Mouse (Mus musculus) urinary bladder, adult 18-20 months (tissue): ENCODE results near the gene Rhag.

ENCODE experiments used
- DNase-seq, 2 experiments: peaks; one replicate each; pipeline ENCODE4 v3.0.0; 2022; ENCODE audit warnings: low spot score in 2 of 2, mixed read lengths in 2 of 2

Rhag gene

DNA sequence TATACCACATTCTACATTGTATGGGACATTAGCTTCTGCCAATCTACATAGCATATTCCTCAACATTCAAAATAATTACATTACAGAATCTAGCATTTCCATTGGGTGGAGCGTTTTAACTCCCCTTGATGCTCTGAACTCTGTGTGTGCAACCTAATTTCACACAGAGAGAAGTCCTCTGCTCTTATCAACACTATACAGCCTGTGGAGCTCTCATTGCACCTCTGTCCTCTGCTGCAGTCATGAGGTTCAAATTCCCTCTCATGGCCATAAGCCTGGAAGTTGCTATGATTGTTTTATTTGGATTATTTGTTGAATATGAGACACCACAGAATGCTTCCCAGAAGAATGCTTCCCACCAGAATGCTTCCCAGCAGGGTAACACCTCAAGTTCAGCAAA is at the start of gene Rhag:
TSS of gene Rhag (plus strand) at position 193 of the 400 bp plus-strand sequence.
- no peak for DNase-seq

DNA sequence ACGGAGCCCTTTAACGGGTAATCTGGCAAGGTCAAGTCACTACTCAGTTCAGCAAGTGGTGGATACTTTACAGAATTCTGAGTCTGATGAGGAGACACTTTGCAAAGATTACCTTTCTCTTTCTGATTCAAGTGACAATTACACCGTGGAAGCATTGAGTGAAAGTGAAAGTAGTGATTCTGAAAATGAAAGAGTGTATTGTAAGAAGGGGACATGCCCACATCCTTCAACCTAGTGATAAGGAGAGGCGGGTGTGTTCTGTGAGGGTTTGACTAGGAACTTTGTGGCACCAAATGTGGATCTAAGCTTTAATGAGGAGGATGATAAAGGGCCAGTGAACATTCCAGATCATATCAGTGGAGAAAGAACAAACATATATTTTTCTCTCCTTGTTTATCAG is 47.3 kb upstream of the Rhag start:
- DNase-seq = no peak

DNA sequence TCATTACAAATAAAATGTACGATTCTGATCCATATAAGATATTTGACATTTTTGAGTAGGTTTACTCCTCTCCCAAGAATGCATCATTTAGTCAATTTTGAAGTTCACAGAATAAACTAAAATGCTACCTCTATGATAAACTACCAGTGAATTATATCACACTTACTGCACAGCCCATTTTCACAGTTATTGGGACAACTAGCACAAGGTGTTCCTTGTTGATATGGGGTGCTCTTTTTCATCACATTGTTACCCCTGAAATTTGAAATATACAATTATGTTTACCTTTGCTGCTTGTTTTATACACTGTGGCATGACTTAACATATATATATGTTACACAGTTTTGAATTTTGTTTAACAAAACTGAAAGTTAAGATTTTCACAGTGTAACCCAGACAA is 43.8 kb upstream of the Rhag start:
- no peak for DNase-seq

DNA sequence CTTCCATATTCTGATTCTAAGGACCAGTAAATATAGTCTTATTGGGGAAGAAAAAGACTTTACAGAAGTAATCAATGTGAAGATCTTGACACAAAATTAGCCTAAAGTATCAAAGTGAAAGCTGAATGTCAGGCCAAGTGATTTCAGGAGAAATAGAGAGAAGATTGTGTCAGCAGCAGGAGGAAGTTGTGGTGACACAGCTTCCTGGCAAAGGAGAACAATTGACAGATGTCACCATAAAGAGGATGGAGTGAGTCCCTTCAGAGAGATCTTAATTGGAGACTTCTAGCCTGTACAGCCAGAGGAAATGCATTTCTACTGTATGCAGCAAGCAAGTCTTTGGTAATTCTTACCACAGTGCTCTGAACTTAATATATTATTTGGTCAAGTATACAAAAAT is 21.0 kb upstream of the Rhag start:
- no peak for DNase-seq

DNA sequence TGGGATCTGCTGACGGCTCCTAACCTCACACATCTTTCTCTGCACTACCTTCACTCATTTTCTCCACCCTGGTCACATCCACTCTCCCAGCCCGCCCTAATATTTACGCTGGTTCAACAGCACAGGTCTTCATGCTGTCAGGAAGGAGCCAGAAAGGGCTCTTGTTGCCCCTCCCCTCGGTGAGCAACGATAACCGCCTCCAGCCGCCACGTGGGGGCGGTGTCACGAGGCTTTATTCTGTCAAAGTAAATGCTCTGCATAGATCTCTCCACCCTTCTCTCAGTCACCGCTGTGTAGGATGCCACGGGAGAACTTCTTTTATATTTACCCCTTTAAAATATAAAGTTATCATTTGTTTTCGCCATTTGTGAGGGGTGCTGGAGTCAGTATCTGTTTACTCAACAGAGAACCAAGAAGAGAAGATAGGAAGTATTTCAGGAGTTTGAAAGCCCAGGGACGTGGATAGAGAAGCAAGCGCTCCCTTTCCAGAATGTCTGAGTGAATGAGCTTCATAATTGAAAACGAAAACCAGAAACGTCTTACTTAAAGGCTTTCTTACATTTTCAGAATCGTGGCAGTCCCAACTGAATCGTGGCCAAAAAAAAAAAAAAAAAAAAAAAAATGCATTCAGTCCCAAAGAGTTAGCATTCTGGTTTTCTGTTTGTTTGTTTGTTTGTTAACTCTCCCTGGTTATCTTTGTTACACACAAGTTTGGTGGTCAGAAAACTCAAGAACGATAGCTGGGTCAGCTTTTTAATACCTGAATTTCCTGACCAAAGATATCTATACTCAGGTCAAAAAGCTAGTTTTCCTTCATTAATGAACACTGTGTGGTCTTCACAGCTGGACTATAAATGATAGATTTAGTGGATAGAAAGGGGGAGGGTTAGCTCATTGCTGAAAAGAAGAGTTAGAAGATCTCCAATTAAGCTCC is 16.7 kb upstream of the Rhag start:
- DNase-seq = peak in 1 of 2 experiments; percentile 36

DNA sequence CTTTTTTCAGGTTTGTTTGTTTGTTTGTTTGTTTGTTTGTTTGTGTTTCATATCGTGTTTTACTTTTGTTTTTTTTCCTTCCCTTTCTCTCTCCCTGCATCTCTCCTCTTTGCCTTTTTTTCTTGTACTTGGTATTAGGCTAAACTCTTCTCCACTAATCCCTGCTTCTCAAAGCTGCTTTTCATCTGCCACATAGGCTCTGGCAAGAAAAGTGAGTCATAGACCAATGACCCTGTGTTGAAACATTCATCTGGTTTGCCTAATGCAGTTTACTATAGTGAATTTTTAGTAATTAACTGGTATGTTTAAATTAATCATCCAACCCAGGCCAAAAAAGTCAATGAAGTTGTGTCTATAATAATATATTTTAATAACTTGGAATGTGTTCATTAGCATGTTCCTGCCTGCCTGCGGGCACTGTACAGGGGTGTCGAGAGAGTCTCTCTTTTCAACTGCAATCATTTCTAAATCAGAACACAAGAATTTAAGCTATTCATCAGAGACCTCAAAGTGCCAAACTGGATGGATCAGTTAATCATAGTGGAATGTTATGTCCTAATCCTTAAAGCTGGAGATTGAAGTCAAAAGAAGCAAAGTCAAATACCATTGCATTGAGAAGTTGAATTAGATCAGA is 8.1 kb upstream of the Rhag start:
- no peak for DNase-seq

DNA sequence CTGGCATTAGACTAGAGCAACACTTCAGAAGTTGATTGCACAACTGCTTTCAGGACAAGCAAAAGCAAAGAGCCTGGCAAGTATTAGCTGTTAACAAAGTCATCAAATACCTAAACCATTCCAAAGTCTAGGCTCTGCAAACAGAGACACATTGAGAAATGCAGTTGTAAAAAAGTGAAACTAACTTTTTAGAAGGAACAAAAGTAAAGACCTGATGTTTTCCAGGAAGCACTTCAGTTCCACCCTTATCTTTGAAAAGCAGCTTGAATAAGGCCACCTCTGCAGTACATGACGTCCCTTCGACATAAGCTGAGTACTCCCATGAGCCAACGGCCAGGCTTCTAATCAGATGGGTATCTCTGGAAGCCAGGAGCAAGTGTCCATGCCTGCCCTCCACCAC is 4.4 kb upstream of the Rhag start:
- DNase-seq = no peak

DNA sequence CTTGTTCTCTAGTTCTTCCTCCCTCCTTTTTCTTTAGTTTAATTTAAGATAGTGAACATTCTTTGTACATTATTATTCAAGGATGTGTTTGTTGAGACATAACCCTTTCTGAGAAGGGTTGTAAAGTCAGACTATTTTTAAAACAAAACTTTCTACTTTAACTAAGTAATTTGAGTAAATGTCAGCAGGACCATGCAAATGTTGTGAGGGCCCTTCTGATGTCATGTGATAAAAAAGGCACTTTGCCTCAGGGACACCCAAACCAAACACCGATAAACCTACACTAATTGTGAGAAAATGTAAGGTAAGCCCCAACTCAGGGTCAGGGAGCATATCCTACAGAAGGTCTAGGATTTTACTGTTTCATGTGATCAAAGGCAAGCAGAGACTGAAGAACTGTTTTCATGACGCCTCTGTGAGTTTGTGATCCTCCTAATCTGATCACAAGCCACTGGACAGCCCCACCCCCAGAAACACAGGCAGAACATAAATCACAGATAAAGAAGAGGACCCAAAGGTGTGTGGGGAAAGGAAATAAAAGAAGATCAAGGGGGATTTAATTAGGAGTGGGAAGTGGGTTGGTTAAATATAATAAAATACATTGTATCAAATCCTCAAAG is 3.9 kb upstream of the Rhag start, which contains the start of gene Crisp2:
TSS of gene Crisp2 (minus strand) at position 51 of the 620 bp plus-strand sequence.
- no peak for DNase-seq

DNA sequence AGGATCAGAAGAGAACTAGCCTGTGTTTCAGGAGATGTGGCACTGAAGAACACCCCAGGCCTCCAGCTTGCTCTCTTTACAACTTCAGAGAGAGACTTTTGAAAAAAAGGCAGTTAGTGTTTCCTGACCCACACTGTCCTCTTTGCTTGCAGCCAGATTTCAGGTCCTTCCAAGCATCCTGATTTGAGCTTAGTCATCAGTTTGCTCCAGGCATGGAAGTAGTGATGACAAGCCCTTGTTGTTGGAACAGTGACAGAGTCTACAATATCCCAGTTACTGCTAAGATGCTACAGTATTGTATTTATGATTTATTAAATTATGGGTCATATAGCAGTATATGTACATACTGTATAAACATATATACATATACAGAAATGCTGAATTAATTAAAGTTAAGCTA is 2.9 kb upstream of the Rhag start:
- DNase-seq = no peak

DNA sequence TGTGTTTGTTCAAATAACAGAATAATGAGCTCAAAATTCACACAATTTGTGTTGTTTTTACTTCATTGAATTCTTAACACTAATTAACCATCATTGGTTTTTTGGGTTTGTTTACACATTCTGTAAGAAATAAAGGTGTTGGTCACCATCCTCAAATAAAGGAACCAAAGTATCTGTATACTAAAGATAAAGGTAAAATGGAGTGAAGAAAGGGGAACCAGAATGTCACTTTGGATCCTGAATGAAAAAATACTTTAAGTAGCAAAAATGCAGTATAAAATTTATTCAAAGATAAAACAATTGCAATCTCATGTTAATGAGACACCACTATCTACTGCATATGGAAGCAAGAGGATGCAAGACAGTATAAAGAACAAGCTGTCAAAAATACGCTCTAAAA is 634 bp downstream of the Rhag start:
- DNase-seq = no peak

DNA sequence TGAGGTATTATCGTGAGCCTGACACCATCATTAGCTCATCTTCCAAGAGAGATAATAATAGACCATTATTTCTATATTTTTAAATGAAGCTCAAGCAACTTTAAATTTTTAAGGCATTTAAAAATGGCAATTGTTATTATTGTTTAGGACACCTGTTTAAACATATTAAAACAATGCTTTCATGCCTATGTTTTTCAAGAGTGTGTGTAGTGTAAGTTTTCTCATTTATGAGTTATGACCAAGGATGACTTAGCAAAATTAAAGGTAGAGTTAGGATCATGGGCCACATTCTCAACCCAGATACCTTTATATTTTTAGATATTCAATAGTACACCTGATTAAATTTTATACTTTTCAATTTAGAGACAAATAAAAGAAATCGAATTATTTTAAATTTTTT is 1.3 kb downstream of the Rhag start:
- DNase-seq = no peak

DNA sequence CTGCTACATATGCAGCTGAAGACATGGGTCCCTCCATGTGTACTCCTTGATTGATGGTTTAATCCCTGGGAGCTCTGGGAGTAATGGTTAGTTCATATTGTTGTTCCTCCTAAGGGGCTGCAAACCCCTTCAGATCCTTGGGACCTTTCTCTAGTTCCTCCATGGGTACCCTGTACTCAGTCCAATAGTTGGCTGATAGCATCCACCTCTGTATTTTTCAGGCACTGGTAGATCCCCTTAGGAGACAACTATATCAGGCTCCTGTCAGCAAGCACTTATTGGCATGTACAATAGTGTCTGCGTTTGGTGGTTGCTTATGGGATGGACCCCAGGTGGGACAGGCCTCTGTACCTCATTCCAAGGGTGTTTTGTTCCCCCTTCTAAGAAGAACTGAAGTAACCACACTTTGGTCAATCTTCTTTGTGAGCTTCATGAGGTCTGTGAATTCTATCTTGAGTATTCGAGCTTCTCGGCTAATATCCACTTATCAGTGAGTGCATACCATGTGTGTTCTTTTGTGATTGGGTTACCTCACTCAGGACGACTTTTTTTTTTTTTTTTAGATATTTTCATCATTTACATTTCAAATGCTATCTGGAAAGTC is 6.5 kb downstream of the Rhag start:
- DNase-seq = no peak

DNA sequence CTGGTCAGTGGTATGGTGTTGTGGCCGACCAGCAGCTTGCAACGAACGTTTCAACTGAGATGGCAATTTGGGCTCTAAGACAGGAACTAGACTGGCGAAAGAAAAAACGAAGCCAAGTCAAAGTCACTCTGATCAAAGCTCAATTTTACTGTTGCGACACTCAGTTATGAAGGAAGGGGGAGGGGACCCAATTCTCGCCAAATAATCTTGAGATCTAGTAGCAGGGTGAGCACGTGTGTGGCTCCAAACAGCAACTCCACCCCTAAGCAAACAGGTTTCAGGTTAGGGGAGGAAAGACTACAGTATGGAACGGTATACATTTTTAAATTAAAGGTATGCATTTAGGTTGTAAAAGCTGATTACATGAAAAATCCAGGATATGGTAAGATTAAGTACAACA is 10.6 kb downstream of the Rhag start:
- peak in 1 of 2 experiments; percentile 2 for DNase-seq

DNA sequence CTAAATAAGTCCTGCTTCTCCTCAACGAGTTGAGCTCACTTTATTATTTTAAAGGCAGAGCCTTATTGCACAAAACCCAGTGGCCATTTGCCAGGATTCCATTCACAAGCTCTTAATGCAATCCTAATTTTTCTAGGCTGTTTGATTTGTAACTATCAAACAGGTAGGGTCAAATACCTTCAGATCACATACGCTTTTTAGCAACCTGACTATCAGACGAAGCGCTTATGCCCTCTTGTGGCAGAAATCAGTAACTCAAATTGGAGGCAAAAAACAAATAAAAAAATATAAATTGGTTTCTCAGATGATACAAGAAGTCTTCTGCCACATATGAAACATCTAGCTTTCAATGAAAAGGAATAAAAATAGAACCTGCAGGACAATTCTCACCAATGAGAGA is 12.9 kb downstream of the Rhag start:
- DNase-seq = no peak

DNA sequence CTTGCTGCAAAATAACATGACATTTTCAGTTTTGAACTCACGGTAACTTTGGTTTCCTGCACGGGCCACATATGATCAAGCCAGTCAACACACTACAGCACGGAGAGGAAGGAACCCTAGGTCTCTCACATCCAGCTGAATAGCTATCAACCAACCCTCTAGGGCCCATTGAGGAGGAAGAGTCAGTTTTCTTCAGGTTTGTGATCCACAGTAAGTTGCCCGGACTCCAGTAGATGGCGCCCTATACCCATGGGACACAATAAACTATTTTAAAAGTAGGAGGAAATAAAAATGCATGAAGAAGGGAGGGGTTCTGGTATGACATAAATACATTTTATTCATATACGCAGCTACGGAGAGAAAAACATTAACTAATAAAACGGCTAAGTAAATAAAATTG is 13.6 kb downstream of the Rhag start:
- peak in 1 of 2 experiments; percentile 10 for DNase-seq

DNA sequence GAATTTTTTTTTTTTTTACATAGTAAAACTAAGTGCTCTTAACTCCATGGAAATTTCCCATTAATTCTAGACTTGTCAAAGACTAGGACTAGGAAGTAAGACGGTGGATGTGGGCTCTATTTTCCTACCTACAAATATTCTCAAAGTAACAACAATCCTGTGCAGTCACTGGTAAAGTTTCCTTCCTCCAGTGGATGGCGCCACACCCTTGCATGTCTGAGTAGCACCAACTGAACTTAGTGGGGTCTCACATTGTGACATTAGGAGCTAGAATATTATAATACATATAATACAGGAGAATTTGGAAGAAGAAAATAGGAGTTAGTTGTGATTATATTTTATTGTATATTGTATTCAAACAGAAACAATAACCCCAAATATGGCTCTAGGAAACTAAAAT is 20.9 kb downstream of the Rhag start:
- no peak for DNase-seq

DNA sequence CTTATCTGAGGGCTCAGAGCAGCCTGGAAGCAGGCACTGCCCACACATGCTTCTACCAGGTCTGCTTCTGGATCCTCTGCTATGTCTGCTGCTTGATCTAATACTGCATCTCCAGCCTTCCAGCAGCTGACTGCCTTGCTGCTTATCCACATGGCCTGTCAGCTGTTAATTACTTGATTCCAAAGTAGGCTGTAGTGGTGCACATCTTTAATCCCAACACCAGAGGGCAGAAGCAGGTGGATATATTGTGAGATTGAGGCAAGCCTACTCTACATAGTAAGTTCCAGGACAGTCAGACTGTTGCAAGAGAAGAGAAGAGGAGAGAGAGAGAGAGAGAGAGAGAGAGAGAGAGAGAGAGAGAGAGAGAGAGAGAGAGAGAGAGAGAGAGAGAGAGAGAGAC is 26.4 kb downstream of the Rhag start:
- DNase-seq = peak in 1 of 2 experiments; percentile 2

DNA sequence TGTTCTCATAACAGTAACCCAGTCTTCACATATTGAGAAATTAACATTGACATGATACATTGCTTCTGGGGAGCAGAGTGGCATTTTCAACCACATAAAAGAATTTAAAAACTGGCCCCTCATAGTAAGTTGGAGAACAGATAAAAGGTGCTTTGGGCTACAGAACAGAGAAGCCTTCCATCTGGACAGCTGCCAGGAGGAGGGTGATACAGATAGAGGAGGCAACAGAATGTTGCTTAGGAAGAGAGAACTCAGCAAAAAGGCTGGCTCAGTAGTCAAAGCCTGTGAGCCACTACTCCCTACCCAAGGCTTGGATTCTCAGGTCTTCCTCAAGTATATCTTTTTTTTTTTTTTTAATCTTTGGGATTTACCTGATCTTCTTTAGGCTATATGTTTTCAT is 44.1 kb downstream of the Rhag start:
- DNase-seq = no peak

DNA sequence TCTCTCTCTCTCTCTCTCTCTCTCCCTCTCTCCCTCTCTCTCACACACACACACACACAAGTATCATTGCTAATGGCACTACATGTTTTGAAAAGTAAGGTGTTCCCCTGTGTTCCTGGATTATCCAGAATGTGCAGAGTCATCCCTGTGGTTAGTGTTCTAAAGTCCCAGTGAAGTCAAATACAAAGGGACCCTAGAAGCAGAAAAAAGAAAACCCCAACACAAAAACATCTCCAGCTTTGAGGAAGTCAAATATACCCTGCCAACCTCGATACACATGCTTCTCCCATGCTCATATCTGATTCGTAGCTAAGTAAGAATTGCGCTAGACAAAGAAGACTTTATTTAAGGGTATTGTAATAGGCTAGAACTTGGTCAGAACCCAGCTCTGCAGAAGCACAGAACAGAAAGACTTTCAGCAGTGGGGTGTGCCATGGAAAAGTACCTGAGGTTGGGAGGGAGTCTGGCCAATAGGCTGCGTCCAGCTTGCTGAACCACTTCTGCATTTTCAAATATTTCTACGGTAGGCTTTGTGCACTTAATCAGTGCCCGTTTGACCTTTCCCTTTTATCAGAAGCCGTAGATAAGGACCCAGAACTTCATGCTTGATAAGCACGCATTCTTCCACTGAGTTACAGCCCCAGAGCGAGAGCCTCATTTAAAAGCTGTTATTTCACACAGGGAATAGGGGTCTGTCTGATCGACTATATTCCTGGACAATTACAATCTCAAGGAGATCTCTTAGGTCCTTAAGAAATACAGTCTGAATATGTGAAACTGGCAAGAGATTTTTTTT is 58.2 kb downstream of the Rhag start:
- DNase-seq = peak in 1 of 2 experiments; percentile 57

DNA sequence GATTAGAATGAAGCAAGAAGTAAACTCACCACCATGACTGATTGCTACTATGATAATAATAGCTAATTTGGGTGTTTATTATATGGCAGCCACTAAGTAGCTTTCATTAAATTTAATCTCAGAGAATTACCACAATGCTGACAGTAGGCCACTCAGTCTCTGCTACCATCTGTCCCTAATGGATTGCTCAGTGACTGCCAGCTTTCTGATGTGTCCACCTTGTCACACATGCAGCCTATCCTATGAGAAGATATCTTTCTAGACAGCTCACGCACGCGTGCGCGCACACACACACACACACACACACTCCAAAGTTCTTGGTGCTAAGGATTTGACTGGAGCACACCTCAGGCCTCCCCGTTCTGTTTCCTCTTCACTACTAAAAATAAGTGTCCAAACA is 61.7 kb downstream of the Rhag start:
- DNase-seq = no peak

DNA sequence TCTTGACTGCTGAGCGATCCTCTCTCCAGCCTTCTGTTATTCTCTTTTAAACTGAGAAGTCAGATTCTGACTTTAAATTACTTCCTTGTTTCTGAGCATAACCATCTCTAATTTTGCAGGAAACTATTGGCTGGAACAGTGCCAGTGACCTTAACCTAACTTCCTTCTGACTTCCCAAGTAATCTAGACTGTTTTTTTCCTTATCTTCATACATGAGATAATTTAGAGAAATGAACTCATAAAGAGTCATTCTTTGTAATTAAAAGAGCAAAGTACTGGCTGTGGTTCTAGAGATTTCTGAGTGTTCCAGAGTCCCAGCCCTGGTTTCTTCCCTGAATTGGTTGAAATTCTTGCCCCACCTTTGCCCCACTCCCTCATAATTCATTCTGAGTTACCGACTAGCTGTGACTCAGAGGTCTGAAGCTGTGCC is 62.7 kb downstream of the Rhag start:
- DNase-seq = peak in 1 of 2 experiments; percentile 47
